Mouse (Mus musculus) forebrain, postnatal 0 days (tissue): Measurements from ENCODE around the gene Tm7sf2. TPM values are rescaled to one million over a fixed set of nuclear protein-coding genes. Genes with fewer than 3 reads are reported as not detected.

Source experiments
- ATAC-seq: fragments of 200-750 bp; cut with Nextera tagmentation; 2 replicates; pipeline ENCODE4 v1.8.0; 2017; ENCODE audit warnings: mild to moderate bottlenecking, moderate library complexity
- DNase-seq: peaks from one replicate; pipeline ENCODE4 v3.0.0-alpha.2; 2015
- H3K27ac ChIP-seq: fragments of 300-500 bp; sonication (generic); 2 replicates; pipeline ENCODE4 v1.5.1; 2014; ENCODE audit warnings: low read depth, mild to moderate bottlenecking, antibody characterized with exemption, low read length, moderate library complexity, mixed read lengths
- H3K27me3 ChIP-seq: fragments of 300-500 bp; sonication (generic); 2 replicates; pipeline ENCODE4 v1.6.1; 2014; ENCODE audit warnings: mild to moderate bottlenecking, low read length, mixed read lengths; ENCODE audit not compliant: insufficient read depth
- H3K36me3 ChIP-seq: fragments of 300-500 bp; sonication (generic); 2 replicates; pipeline ENCODE4 v1.6.1; 2014; ENCODE audit warnings: mild to moderate bottlenecking, moderate library complexity; ENCODE audit not compliant: insufficient read depth
- H3K4me1 ChIP-seq: fragments of 300-500 bp; sonication (generic); 2 replicates; pipeline ENCODE4 v1.6.1; 2014; ENCODE audit warnings: antibody characterized with exemption; ENCODE audit not compliant: insufficient read depth
- H3K4me2 ChIP-seq: fragments of 300-500 bp; sonication (generic); 2 replicates; pipeline ENCODE4 v1.6.1; 2014; ENCODE audit warnings: low read depth, mild to moderate bottlenecking, moderate library complexity
- H3K4me3 ChIP-seq: fragments of 300-500 bp; sonication (generic); 2 replicates; pipeline ENCODE4 v1.5.1; 2014; ENCODE audit warnings: low read depth, low read length, mixed read lengths
- H3K9ac ChIP-seq: fragments of 300-500 bp; sonication (generic); 2 replicates; pipeline ENCODE4 v1.6.1; 2014; ENCODE audit warnings: mild to moderate bottlenecking
- H3K9me3 ChIP-seq: fragments of 300-500 bp; sonication (generic); 2 replicates; pipeline ENCODE4 v1.6.1; 2016; ENCODE audit warnings: low read length
- CTCF ChIP-seq: sonication (generic); IDR thresholded peaks from 2 replicates; pipeline ENCODE4 v1.5.1; 2016; ENCODE audit warnings: antibody characterized with exemption, control low read depth, low read depth
- WGBS: fragments of 180-500 bp; shearing (Covaris S2); extraction: QIAGEN DNeasy Blood & Tissue Kit; methylation state at CpG from one replicate; pipeline ENCODE4 v1.1.7; 2014; 5-methylcytosine and 5-hydroxymethylcytosine counted together
- polyA plus RNA-seq: library from polyadenylated mRNA; unstranded; fragments of >200 nt; fragmentation: Nextera tagmentation; extraction: Ambion mirVana; gene quantifications from 2 replicates; pipeline ENCODE4 v1.2.1, GENCODE M21; 2015
- total RNA-seq: library from RNA; depleted of rRNA; stranded (reverse); fragments of >200 nt; gene quantifications from 2 replicates; pipeline ENCODE4 v1.2.3, GENCODE M21; 2014

Gene Tm7sf2
- total and polyA plus RNA-seq, 2 experiments from 2014 or later = 43.3 to 70.6 TPM

DNA sequence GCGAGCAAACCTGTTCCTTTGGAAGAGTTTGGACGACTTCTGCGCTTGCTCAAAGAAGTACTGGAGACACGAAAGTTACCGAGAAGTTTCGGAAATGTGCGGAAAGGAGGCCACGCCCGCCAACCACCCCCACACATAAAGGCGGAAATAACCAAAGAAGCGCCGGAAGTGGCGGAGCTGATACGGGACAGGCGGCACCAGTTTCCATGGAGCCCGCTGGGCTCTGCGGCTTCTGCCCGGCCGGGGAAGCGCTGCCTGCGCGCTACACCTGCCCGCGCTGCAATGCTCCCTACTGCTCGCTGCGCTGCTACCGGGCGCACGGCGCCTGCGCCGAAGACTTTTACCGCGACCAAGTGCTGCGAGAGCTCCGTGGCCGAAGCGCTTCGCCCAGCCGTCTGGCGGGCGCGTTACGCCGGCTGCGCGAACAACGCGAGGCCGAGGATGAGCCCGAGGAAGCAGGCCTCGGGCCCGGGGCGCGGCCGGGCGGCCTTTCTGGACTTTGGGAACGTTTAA is 7.1 kb downstream of the Tm7sf2 start, which contains the start of gene Znhit2:
Znhit2 (plus strand) TSS at position 172 of the 513 bp plus-strand sequence.
- Histone ChIP-seq H3K4me2 (peak within 1 kb of the TSS; percentile 99), H3K4me1 (peaks cover 13% of the 10 kb centered on the region), H3K27me3 (no peaks in the 10 kb centered on the region), H3K36me3 (0 out of 2 replicates have a peak, but pooled peaks cover 5% of the 10 kb centered on the region), H3K9me3 (no peaks in the 10 kb centered on the region), H3K27ac (peak within 1 kb of the TSS; percentile 86), H3K9ac (peak within 1 kb of the TSS; percentile 93), H3K4me3 (peak within 1 kb of the TSS; percentile 57)
- ATAC-seq (peak; percentile 88), DNase-seq (peak; percentile 96)
- peak; percentile 45 for TF ChIP-seq CTCF
- 2% methylated on average over 48 of the region's 58 CpGs for WGBS

DNA sequence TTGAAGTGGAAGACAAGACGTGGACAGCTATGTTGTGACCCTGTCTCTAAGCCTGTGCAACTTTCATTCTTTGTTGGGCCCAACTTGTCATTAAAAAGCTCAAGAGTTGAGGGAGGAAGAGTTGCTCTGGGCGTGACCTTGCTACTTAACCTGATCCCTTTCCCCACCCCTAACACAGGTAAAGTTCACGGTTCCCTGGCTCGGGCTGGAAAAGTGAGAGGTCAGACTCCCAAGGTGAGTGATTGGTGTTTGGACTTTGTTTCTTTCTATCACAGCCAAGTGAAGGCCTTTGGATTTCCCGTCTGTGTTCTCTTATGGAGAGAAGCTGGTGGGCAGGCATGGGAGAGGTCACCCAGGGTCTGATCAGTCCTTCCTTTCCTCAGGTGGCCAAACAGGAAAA is 9.2 kb downstream of the Tm7sf2 start:
- TF ChIP-seq CTCF = no peak
- no peaks in the 10 kb centered on the region for H3K27me3 ChIP-seq
- H3K4me2 ChIP-seq = peak overlapping the region; percentile 88
- no peak overlapping the region for H3K4me3 ChIP-seq
- H3K9me3 ChIP-seq = no peaks in the 10 kb centered on the region
- no peak overlapping the region for H3K9ac ChIP-seq
- peaks cover 20% of the 10 kb centered on the region for H3K36me3 ChIP-seq
- H3K27ac ChIP-seq = no peak overlapping the region
- 81% methylated on average over 5 of the region's 5 CpGs for WGBS
- H3K4me1 ChIP-seq = peaks cover 9% of the 10 kb centered on the region
- no peak for DNase-seq
- no peak for ATAC-seq

DNA sequence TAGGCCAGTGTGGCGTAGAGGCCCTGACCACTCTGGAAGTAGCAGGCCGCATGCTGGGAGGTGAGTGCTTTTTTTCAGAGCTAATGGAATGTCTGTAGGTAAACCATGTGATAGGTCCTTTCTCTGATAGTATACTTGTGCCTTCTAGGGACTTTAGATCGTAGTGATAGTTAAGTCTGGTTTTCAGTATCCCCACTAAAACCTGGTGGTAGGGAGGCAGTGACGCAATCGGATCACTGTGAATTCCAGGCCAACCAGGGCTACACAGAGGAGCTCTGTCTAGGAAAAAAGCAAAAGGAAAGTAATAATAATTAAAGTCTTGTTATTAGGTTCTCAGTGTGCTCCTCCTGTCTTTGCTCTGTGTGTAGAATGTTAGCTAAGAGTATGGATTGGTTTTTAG is 9.7 kb downstream of the Tm7sf2 start:
- ATAC-seq (no peak), DNase-seq (no peak)
- Histone ChIP-seq H3K27ac (no peak overlapping the region), H3K4me1 (peaks cover 9% of the 10 kb centered on the region), H3K27me3 (no peaks in the 10 kb centered on the region), H3K4me3 (peak overlapping the region; percentile 91), H3K9ac (peak overlapping the region; percentile 94), H3K9me3 (no peaks in the 10 kb centered on the region), H3K36me3 (peaks cover 24% of the 10 kb centered on the region), H3K4me2 (peak overlapping the region; percentile 88)
- 37% methylated on average over 5 of the region's 5 CpGs for WGBS
- TF ChIP-seq CTCF = no peak

DNA sequence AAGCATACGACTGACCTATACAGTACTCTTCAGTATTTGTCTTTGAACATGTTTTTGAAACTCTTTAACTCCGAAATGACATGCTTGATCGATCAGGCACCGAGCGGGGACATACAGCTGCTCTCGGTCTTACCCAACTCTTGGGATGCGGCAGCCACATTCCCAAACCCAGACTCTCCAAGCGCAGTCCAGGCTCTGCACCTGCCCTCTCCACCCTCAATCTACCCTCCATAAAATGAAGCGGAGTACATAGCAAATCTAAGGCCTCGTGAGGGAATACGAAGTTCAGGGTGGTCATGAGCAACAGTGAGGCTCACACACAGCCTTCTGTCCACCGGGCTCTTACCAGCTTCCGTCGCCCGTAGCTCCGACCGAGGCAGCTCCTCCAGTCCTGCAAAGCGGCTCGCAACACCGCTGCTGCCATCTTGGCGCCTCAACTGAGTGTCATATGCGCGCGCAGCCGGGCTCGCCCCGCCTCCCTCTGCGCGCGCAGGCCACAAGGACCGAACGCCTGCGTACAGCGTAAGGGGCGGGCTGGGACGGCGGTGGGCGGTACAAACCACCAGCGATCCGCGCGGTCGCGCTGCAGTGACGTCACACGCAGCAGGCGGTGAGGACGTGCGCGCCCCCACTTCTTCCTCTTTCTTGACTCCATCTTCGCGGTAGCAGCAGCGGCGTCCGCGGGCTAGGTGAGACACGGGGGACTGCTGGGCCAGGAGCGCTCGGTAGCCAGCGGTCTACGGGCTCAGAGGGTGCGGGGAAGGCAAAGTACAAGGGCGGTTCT is 10.7 kb downstream of the Tm7sf2 start, which contains the start of the genes Mrpl49 and Fau:
Mrpl49 (minus strand) TSS at position 473 of the 784 bp plus-strand sequence.
Fau (plus strand) TSS at position 532 of the 784 bp plus-strand sequence.
- H3K9ac ChIP-seq = peak within 1 kb of the TSS; percentile 94
- peaks cover 8% of the 10 kb centered on the region for H3K4me1 ChIP-seq
- TF ChIP-seq CTCF = no peak
- no peaks in the 10 kb centered on the region for H3K27me3 ChIP-seq
- peaks cover 34% of the 10 kb centered on the region for H3K36me3 ChIP-seq
- H3K4me3 ChIP-seq = peak within 1 kb of the TSS; percentile 91
- WGBS = 3% methylated on average over 62 of the region's 63 CpGs
- ATAC-seq (peak; percentile 89), DNase-seq (peak; percentile 100)
- H3K27ac ChIP-seq = peak within 1 kb of the TSS; percentile 80
- H3K4me2 ChIP-seq = peak within 1 kb of the TSS; percentile 88
- H3K9me3 ChIP-seq = no peaks in the 10 kb centered on the region

DNA sequence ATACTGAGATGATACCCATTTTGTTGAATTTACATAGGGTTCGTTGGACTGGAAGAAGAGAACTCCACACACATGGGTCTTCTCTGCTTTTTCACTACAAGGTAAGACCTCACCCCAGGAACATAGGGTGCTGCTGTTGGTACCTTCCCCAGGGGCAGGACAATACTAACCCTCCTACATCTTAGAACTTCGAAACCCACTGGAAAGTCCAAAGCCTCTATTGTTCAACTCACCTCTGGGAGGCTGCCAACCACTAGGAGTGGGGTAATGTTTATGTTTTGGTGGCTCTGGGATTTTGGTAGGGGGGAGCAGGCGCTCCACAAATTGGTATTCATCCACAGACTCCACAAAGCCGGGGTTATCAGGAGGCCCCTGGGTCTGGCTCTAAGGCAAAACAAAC is 11.5 kb downstream of the Tm7sf2 start:
- Histone ChIP-seq H3K4me3 (peak overlapping the region; percentile 91), H3K27ac (no peak overlapping the region), H3K4me2 (peak overlapping the region; percentile 88), H3K9me3 (no peaks in the 10 kb centered on the region), H3K9ac (0 out of 2 replicates have a peak overlapping the region, but pooled peaks have one; percentile 94), H3K4me1 (0 out of 2 replicates have a peak, but pooled peaks cover under 1% of the 10 kb centered on the region), H3K27me3 (no peaks in the 10 kb centered on the region), H3K36me3 (peaks cover 42% of the 10 kb centered on the region)
- ATAC-seq (no peak), DNase-seq (no peak)
- 42% methylated on average over 4 of the region's 4 CpGs for WGBS
- TF ChIP-seq CTCF = no peak

DNA sequence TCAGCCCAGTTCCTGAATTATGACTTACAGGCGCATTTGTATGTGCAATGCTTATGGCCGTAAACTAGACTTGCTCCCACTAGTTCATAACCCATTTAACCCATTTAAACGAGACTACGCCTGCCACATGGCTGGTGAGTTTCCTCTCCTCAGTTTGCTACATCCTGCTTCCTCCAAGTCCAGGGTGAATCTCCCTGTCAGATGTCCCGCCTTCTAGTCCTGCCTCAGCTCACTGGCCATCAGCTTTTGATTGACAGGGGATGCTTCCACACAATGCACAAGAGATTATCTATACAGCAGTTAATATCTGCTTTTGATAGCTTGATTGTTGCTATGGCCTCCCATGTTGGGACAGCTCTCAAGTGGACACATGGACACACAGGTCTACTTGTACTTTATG is 13.9 kb downstream of the Tm7sf2 start:
- TF ChIP-seq CTCF = no peak
- WGBS = 95% methylated on average over 5 of the region's 5 CpGs
- H3K36me3 ChIP-seq = peaks cover 61% of the 10 kb centered on the region
- H3K4me1 ChIP-seq = no peaks in the 10 kb centered on the region
- H3K27ac ChIP-seq = no peak overlapping the region
- no peak for ATAC-seq
- H3K27me3 ChIP-seq = no peaks in the 10 kb centered on the region
- no peaks in the 10 kb centered on the region for H3K9me3 ChIP-seq
- no peak for DNase-seq
- no peak overlapping the region for H3K4me3 ChIP-seq
- H3K9ac ChIP-seq = no peak overlapping the region
- no peak overlapping the region for H3K4me2 ChIP-seq

DNA sequence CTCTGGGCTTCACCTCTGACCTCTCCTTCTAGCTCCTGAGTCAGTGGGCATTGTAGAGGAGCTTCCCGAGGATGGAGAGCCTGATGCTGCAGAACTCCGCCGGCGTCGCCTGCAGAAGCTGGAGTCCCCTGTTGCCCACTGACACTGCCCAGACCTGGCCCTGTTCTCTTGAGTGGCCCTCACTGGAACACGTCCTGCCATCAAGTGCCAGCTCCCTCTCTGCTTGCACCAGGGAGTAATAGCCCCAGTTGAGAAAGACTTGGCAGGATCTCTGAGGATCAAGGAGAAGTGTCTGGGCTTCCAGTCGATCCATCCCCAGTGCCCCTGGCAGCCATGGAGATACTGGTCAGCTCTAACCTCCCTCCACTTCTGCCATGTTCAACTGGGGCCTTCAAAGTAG is 15.7 kb downstream of the Tm7sf2 start:
- ATAC-seq (no peak), DNase-seq (no peak)
- Histone ChIP-seq H3K4me2 (no peak overlapping the region), H3K9ac (no peak overlapping the region), H3K9me3 (no peaks in the 10 kb centered on the region), H3K4me3 (no peak overlapping the region), H3K4me1 (peaks cover 6% of the 10 kb centered on the region; the same call in 1 of the 2 replicates), H3K36me3 (peaks cover 70% of the 10 kb centered on the region), H3K27ac (no peak overlapping the region), H3K27me3 (no peaks in the 10 kb centered on the region)
- TF ChIP-seq CTCF = no peak
- 87% methylated on average over 7 of the region's 7 CpGs for WGBS
